Mouse (Mus musculus): Measurements from ENCODE around the gene Tesc.

Gene Tesc

GRCm38 (mm10) chr5:118076721-118077592, 49.4 kb downstream of the Tesc start:
- DNase-seq (ENCODE audit: low spot score in 2 of 2) = no peak

GRCm38 (mm10) chr5:118078550-118078949, 51.0 kb downstream of the Tesc start:
- no peak for DNase-seq (ENCODE audit: low spot score in 2 of 2)

- DNase-seq (ENCODE audit: low spot score in 2 of 2) = no peak
Observed at GRCm38 (mm10) chr5:118079354-118079753, 51.8 kb downstream of the Tesc start.

- DNase-seq (ENCODE audit: low spot score in 2 of 2) = no peak
Observed at GRCm38 (mm10) chr5:118079839-118080250, 52.3 kb downstream of the Tesc start.

GRCm38 (mm10) chr5:118081374-118081949, 53.9 kb downstream of the Tesc start:
- DNase-seq (ENCODE audit: low spot score in 2 of 2) = no peak

- DNase-seq (ENCODE audit: low spot score in 2 of 2) = no peak
Observed at GRCm38 (mm10) chr5:118081996-118082395, 54.5 kb downstream of the Tesc start.

GRCm38 (mm10) chr5:118083060-118083638, 55.6 kb downstream of the Tesc start:
- DNase-seq (ENCODE audit: low spot score in 2 of 2) = no peak

GRCm38 (mm10) chr5:118084171-118084727, 56.7 kb downstream of the Tesc start:
- no peak for DNase-seq (ENCODE audit: low spot score in 2 of 2)

- DNase-seq (ENCODE audit: low spot score in 2 of 2) = no peak
Observed at GRCm38 (mm10) chr5:118085313-118085712, 57.8 kb downstream of the Tesc start.

GRCm38 (mm10) chr5:118086956-118087355, 59.4 kb downstream of the Tesc start:
- DNase-seq (ENCODE audit: low spot score in 2 of 2) = no peak

GRCm38 (mm10) chr5:118089102-118089501, 61.6 kb downstream of the Tesc start:
- no peak for DNase-seq (ENCODE audit: low spot score in 2 of 2)

GRCm38 (mm10) chr5:118090101-118090500, 62.6 kb downstream of the Tesc start:
- DNase-seq (ENCODE audit: low spot score in 2 of 2) = no peak

GRCm38 (mm10) chr5:118090837-118091236, 63.3 kb downstream of the Tesc start:
- DNase-seq (ENCODE audit: low spot score in 2 of 2) = no peak

GRCm38 (mm10) chr5:118093321-118094035, 65.9 kb downstream of the Tesc start:
- DNase-seq (ENCODE audit: low spot score in 2 of 2) = no peak

GRCm38 (mm10) chr5:118095433-118095832, 67.9 kb downstream of the Tesc start:
- no peak for DNase-seq (ENCODE audit: low spot score in 2 of 2)

- DNase-seq (ENCODE audit: low spot score in 2 of 2) = no peak
Observed at GRCm38 (mm10) chr5:118095849-118096248, 68.3 kb downstream of the Tesc start.

GRCm38 (mm10) chr5:118096317-118096716, 68.8 kb downstream of the Tesc start:
- DNase-seq (ENCODE audit: low spot score in 2 of 2) = no peak

- DNase-seq (ENCODE audit: low spot score in 2 of 2) = no peak
Observed at GRCm38 (mm10) chr5:118099069-118099869, 71.7 kb downstream of the Tesc start.

- no peak for DNase-seq (ENCODE audit: low spot score in 2 of 2)
Observed at GRCm38 (mm10) chr5:118099870-118100478, 72.4 kb downstream of the Tesc start.

- no peak for DNase-seq (ENCODE audit: low spot score in 2 of 2)
Observed at GRCm38 (mm10) chr5:118105536-118105935, 78.0 kb downstream of the Tesc start.

- no peak for DNase-seq (ENCODE audit: low spot score in 2 of 2)
Observed at GRCm38 (mm10) chr5:118106667-118107066, 79.1 kb downstream of the Tesc start.
